Mouse (Mus musculus): ENCODE measurements around the gene Olfm4.

Gene Olfm4

GRCm38 (mm10) chr14:80029297-80030001, 45.6 kb downstream of the Olfm4 start:
- no peak for DNase-seq

- peak; percentile 56 for DNase-seq
Observed at GRCm38 (mm10) chr14:80039645-80040272, 55.9 kb downstream of the Olfm4 start.

- DNase-seq = peak; percentile 31
Observed at GRCm38 (mm10) chr14:80046104-80046734, 62.3 kb downstream of the Olfm4 start.

GRCm38 (mm10) chr14:80047368-80048101, 63.7 kb downstream of the Olfm4 start:
- DNase-seq = peak; percentile 13

- no peak for DNase-seq
Observed at GRCm38 (mm10) chr14:80055725-80056124, 71.8 kb downstream of the Olfm4 start.

GRCm38 (mm10) chr14:80061686-80062085, 77.8 kb downstream of the Olfm4 start:
- no peak for DNase-seq

GRCm38 (mm10) chr14:80062896-80063295, 79.0 kb downstream of the Olfm4 start:
- no peak for DNase-seq

- DNase-seq = no peak
Observed at GRCm38 (mm10) chr14:80070580-80070979, 86.7 kb downstream of the Olfm4 start.
